Mouse (Mus musculus) small intestine, adult 2 months (tissue): ENCODE measurements at regions not wholly inside any gene's neighbourhood (a gene's known extent, or its start where the extent isn't known, plus 50 kb on each side); places are given as distances from the start of the nearest gene placed in this dataset.

Source experiments
- CTCF ChIP-seq: fragments of 200-500 bp; IDR thresholded peaks from 2 replicates; pipeline ENCODE4 v1.5.1; 2012; ENCODE audit warnings: low read depth, mild to moderate bottlenecking, control low read depth, inconsistent platforms, low read length, moderate library complexity, mixed read lengths; ENCODE audit not compliant: insufficient replicate concordance, insufficient read length; ENCODE audit errors: extremely low read depth
- POLR2A ChIP-seq: fragments of 200-500 bp; IDR thresholded peaks from 2 replicates; pipeline ENCODE4 v1.6.1; 2012; ENCODE audit warnings: low read depth, mild to moderate bottlenecking, control low read depth, inconsistent platforms, low read length, moderate library complexity

- TF ChIP-seq CTCF = no peak
- TF ChIP-seq POLR2A = no peak
Measured at GRCm38 (mm10) chr8:49236021-49236821, 392.5 kb upstream of the Tenm3 start.
